Mouse (Mus musculus): ENCODE data around the gene Atp2a2.

- TF ChIP-seq TAL1 (IDR thresholded peaks at IDR 0.05; ENCODE audit: low read length) (no peak), GATA1 (IDR thresholded peaks at IDR 0.05; ENCODE audit: low read length) (no peak)
Observed at GRCm38 (mm10) chr5:122526405-122526804, 24.4 kb upstream of the Atp2a2 start.
